Mouse (Mus musculus): ENCODE measurements at regions not wholly inside any gene's neighbourhood (a gene's known extent, or its start where the extent isn't known, plus 50 kb on each side); places are given as distances from the start of the nearest gene placed in this dataset.

DNA sequence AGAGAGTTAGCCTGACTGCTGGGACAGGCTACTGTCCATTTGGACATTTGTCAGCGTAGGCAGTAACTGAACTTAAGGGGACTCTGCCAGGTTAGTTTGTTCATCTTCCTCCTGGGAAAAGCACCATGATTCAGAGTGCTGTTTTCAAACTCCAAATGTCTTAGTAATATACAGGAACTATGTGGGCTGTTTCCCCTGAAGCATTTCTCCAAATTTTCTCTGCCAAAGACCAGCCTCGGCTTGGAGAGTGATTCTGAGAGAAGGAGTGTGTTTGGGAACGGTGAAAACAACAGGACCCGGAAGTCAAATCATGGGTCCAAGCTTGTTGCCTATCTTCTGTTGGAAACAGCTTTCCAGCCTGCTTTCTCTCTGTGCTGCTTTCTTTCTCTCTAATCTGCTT is 52.1 kb downstream of the Rprm start:
- peak; percentile 26 for DNase-seq

GRCm38 (mm10) chr2:54028851-54029250 is 56.5 kb downstream of the Rprm start:
- no peak for DNase-seq

GRCm38 (mm10) chr2:54022708-54023107 is 62.6 kb downstream of the Rprm start:
- DNase-seq: no peak

- no peak for DNase-seq
These were observed 95.2 kb downstream of the Rprm start for GRCm38 (mm10) chr2:53990157-53990556.

DNA sequence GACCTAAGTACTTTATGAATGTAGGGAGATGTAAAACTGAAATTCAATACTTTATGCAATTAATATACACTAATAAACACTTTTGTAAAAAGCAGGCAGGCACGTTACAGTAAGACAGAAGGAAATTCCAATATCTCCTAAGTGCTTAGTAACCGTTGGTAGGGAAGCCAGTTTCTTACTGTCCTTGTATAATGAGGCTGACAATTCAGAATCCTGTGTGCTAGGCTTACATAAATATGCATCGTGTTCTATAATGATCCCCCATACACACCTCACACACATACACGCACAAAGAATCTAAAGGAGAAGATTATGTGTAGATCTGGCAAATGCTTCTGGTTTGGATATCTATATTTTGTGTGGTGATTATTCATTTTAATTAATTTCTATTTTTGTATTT is 109.6 kb downstream of the Rprm start:
- no peak for DNase-seq

GRCm38 (mm10) chr2:53960499-53960898 is 124.9 kb downstream of the Rprm start:
- DNase-seq: no peak

- no peak for DNase-seq
These were observed 137.1 kb downstream of the Rprm start for GRCm38 (mm10) chr2:53948237-53948636.

- DNase-seq: no peak
These were observed 137.8 kb downstream of the Rprm start for GRCm38 (mm10) chr2:53947534-53947933.

GRCm38 (mm10) chr2:53911857-53912256 is 173.5 kb downstream of the Rprm start:
- no peak for DNase-seq
